ENCODE assay signal across 18 mouse cellular contexts in genomic region chr2:102241626-102242025, GRCm38 (mm10).
"Had no signal": no experiment of that assay in that cellular context is flagged by ENCODE, and none has a peak within 500 bp of the region (broad histone marks: within the 10 kb centered on the region; RNA-seq: fewer than 3 reads in every experiment).

No protein-coding gene starts in this region.

- H3K27ac ChIP-seq: liver, embryonic 12.5 days; liver, embryonic 14.5 days; midbrain, embryonic 10.5 days; midbrain, embryonic 12.5 days; neural tube, embryonic 13.5 days; neural tube, embryonic 15.5 days had no signal

- H3K36me3 ChIP-seq: liver, embryonic 12.5 days; midbrain, embryonic 10.5 days; midbrain, embryonic 12.5 days; neural tube, embryonic 13.5 days; neural tube, embryonic 15.5 days had no signal

- ATAC-seq: liver, embryonic 12.5 days; midbrain, embryonic 16.5 days had no signal

- H3K4me3 ChIP-seq: liver, embryonic 12.5 days; midbrain, embryonic 10.5 days; midbrain, embryonic 12.5 days; myocyte; neural tube, embryonic 13.5 days; neural tube, embryonic 15.5 days had no signal

- DNase-seq: lung, adult 18-20 months; lung, embryonic 14.5 days; lung, postnatal 10 days; lung, postnatal 4 days; midbrain, embryonic 14.5 days; retina, postnatal 1 day; right cerebral cortex, adult 18-20 months; right cerebral cortex, postnatal 25 days; right cerebral cortex, postnatal 4 days; spleen, adult 18-20 months had no signal

- H3K27me3 ChIP-seq: liver, embryonic 12.5 days; neural tube, embryonic 13.5 days; neural tube, embryonic 15.5 days had no signal

- H3K4me1 ChIP-seq: liver, embryonic 12.5 days; midbrain, embryonic 10.5 days; midbrain, embryonic 12.5 days had no signal
